29 mouse cellular contexts compared by ENCODE assay signal in genomic region chr16:44742753-44743152, GRCm38 (mm10). TPM values are rescaled to one million over a fixed set of nuclear protein-coding genes. Genes with fewer than 3 reads are reported as not detected.
DNase-seq lines count a peak whose midpoint lies in the region; ATAC-seq and TF ChIP-seq lines count a peak whose summit lies in the region.
"Had no signal": no experiment of that assay in that cellular context is flagged by ENCODE, and none has a peak within 500 bp of the region (broad histone marks: within the 10 kb centered on the region; RNA-seq: fewer than 3 reads in every experiment).

No protein-coding gene starts in this region.

- peaks cover 23% of the 10 kb centered on the region for H3K36me3 ChIP-seq in hindbrain, postnatal 0 days (ENCODE audit: insufficient read depth, low read length)
- H3K36me3 ChIP-seq in hindbrain, embryonic 12.5 days, result peaks cover 27% of the 10 kb centered on the region
- H3K36me3 ChIP-seq in liver, postnatal 0 days (replicated peaks; ENCODE audit: insufficient read depth, low read length), result peaks cover 32% of the 10 kb centered on the region
- H3K36me3 ChIP-seq in liver, embryonic 12.5 days, result peaks cover 43% of the 10 kb centered on the region

- 94% methylated on average over 1 of the region's 1 CpGs for WGBS in hindbrain, postnatal 0 days
- WGBS in hindbrain, embryonic 12.5 days, result 93% methylated on average over 1 of the region's 1 CpGs
- 88% methylated on average over 1 of the region's 1 CpGs for WGBS in liver, postnatal 0 days (ENCODE audit: insufficient replicate concordance)
- 76% methylated on average over 1 of the region's 1 CpGs for WGBS in liver, embryonic 12.5 days (ENCODE audit: insufficient replicate concordance)

- DNase-seq in hindbrain, postnatal 0 days (ENCODE audit: low spot score), result peak; percentile 23
- no peak for DNase-seq in liver, postnatal 0 days
- peak; percentile 62 for DNase-seq in 416B (ENCODE audit: low read depth)
- DNase-seq in induced T-regulatory cell, adult 2 months (ENCODE audit: low read depth), result peak; percentile 46
- DNase-seq in adrenal gland, postnatal 36 days, result no peak
- DNase-seq in right cerebral cortex, postnatal 10 days (ENCODE audit: low spot score in 2 of 2), result no peak
- DNase-seq: adrenal gland, postnatal 10 days; cerebellum, adult 11 months; cerebellum, adult 9-10 months; cerebellum, postnatal 36 days; gastrocnemius, postnatal 14 days; heart, adult 11 months; heart, postnatal 14 days; kidney, adult 11 months; kidney, postnatal 25 days; layer of hippocampus, postnatal 36 days; liver; right cerebral cortex, adult 18-20 months; thymus, postnatal 14 days had no signal

- no peak overlapping the region for H3K27ac ChIP-seq in hindbrain, postnatal 0 days
- no peak overlapping the region for H3K27ac ChIP-seq in hindbrain, embryonic 12.5 days
- H3K27ac ChIP-seq in liver, postnatal 0 days (ENCODE audit: low read depth), result no peak overlapping the region
- no peak overlapping the region for H3K27ac ChIP-seq in liver, embryonic 12.5 days
- H3K27ac ChIP-seq: forebrain, embryonic 13.5 days; hindbrain, embryonic 10.5 days; liver, embryonic 15.5 days; midbrain, embryonic 15.5 days had no signal

- H3K27me3 ChIP-seq in hindbrain, postnatal 0 days (ENCODE audit: insufficient read depth, low read length), result no peaks in the 10 kb centered on the region
- H3K27me3 ChIP-seq in hindbrain, embryonic 12.5 days, result no peaks in the 10 kb centered on the region
- no peaks in the 10 kb centered on the region for H3K27me3 ChIP-seq in liver, postnatal 0 days (ENCODE audit: insufficient read depth, low read length)
- no peaks in the 10 kb centered on the region for H3K27me3 ChIP-seq in liver, embryonic 12.5 days (replicated peaks)
- H3K27me3 ChIP-seq: forebrain, embryonic 13.5 days; liver, embryonic 15.5 days; midbrain, embryonic 15.5 days; Patski had no signal

- no peak for ATAC-seq in hindbrain, postnatal 0 days
- no peak for ATAC-seq in hindbrain, embryonic 12.5 days (ENCODE audit: low FRiP score)
- no peak for ATAC-seq in liver, postnatal 0 days
- ATAC-seq in liver, embryonic 12.5 days, result no peak
- ATAC-seq: forebrain, embryonic 13.5 days; hindbrain, embryonic 16.5 days; midbrain, embryonic 15.5 days; Patski had no signal

- no peak for TF ChIP-seq EP300 in liver, postnatal 0 days (IDR thresholded peaks at IDR 0.05; ENCODE audit: low read depth)

- TF ChIP-seq CTCF in hindbrain, postnatal 0 days (IDR thresholded peaks at IDR 0.05; ENCODE audit: low read depth), result peak; percentile 32; the same call in 1 of the 2 replicates
- TF ChIP-seq CTCF in liver, postnatal 0 days (IDR thresholded peaks at IDR 0.05; ENCODE audit: low read depth), result 0 out of 2 replicates have a peak, but pooled peaks have one; percentile 13

- H3K4me3 ChIP-seq in hindbrain, postnatal 0 days (ENCODE audit: low read length), result no peak overlapping the region
- no peak overlapping the region for H3K4me3 ChIP-seq in hindbrain, embryonic 12.5 days
- H3K4me3 ChIP-seq in liver, postnatal 0 days (ENCODE audit: low read depth, low read length), result no peak overlapping the region
- no peak overlapping the region for H3K4me3 ChIP-seq in liver, embryonic 12.5 days
- H3K4me3 ChIP-seq: forebrain, embryonic 13.5 days; hindbrain, embryonic 10.5 days; liver, embryonic 15.5 days; midbrain, embryonic 15.5 days had no signal

- H3K4me1 ChIP-seq in hindbrain, postnatal 0 days (ENCODE audit: insufficient read depth, low read length), result peaks cover 13% of the 10 kb centered on the region
- peaks cover 12% of the 10 kb centered on the region for H3K4me1 ChIP-seq in hindbrain, embryonic 12.5 days
- peaks cover 9% of the 10 kb centered on the region; the same call in 1 of the 2 replicates for H3K4me1 ChIP-seq in liver, postnatal 0 days (ENCODE audit: insufficient read depth)
- H3K4me1 ChIP-seq in liver, embryonic 12.5 days, result peaks cover 20% of the 10 kb centered on the region

- no peak overlapping the region for H3K4me2 ChIP-seq in hindbrain, postnatal 0 days (ENCODE audit: low read depth, low read length)
- H3K4me2 ChIP-seq in hindbrain, embryonic 12.5 days (replicated peaks), result no peak overlapping the region
- H3K4me2 ChIP-seq in liver, postnatal 0 days (ENCODE audit: low read depth, low read length), result no peak overlapping the region
- H3K4me2 ChIP-seq in liver, embryonic 12.5 days, result no peak overlapping the region
- H3K4me2 ChIP-seq: forebrain, embryonic 13.5 days; liver, embryonic 15.5 days; midbrain, embryonic 15.5 days had no signal

- H3K9ac ChIP-seq in hindbrain, postnatal 0 days (replicated peaks; ENCODE audit: low read length), result no peak overlapping the region
- no peak overlapping the region for H3K9ac ChIP-seq in hindbrain, embryonic 12.5 days
- H3K9ac ChIP-seq in liver, postnatal 0 days (replicated peaks), result no peak overlapping the region
- H3K9ac ChIP-seq in liver, embryonic 12.5 days, result no peak overlapping the region
- H3K9ac ChIP-seq: forebrain, embryonic 13.5 days; liver, embryonic 15.5 days; midbrain, embryonic 15.5 days had no signal

- no peaks in the 10 kb centered on the region for H3K9me3 ChIP-seq in hindbrain, postnatal 0 days (ENCODE audit: low read length)
- no peaks in the 10 kb centered on the region for H3K9me3 ChIP-seq in hindbrain, embryonic 12.5 days (replicated peaks)
- no peaks in the 10 kb centered on the region for H3K9me3 ChIP-seq in liver, postnatal 0 days (ENCODE audit: low read length)
- no peaks in the 10 kb centered on the region for H3K9me3 ChIP-seq in liver, embryonic 12.5 days (replicated peaks)
- H3K9me3 ChIP-seq: forebrain, embryonic 13.5 days; G1E; hindbrain, embryonic 10.5 days; liver, embryonic 15.5 days; midbrain, embryonic 15.5 days had no signal

RNA-seq across cellular contexts. Expression of gene Gtpbp8, which starts 3.4 kb away (rescaled TPM):
- 22.4 and 22.9 TPM in 2 replicates for total RNA-seq in hindbrain, postnatal 0 days (2014; rRNA removed)
- polyA plus RNA-seq in hindbrain, postnatal 0 days (2015; fragmentation: Nextera tagmentation; extraction: Ambion mirVana), result 32.2 and 33.5 TPM in 2 replicates
- polyA plus RNA-seq in hindbrain, embryonic 12.5 days (2016; fragmentation: Nextera tagmentation; extraction: Ambion mirVana), result 34.3 and 37.9 TPM in 2 replicates
- polyA plus RNA-seq in liver, postnatal 0 days (2015; fragmentation: Nextera tagmentation; extraction: Ambion mirVana), result 18.3 and 18.4 TPM in 2 replicates
- polyA plus RNA-seq in liver, embryonic 12.5 days (2016; fragmentation: Nextera tagmentation; extraction: Ambion mirVana), result 23.3 and 23.8 TPM in 2 replicates
- 10 to 100 TPM; 18.2 to 19.1 TPM for total RNA-seq in adrenal gland, postnatal 36 days (2021)

RNA-seq across cellular contexts. Expression of gene Nepro, which starts 18.7 kb away (rescaled TPM):
- total RNA-seq in hindbrain, postnatal 0 days (2014; rRNA removed), result 3.3 and 3.5 TPM in 2 replicates
- 3.2 TPM in 2 replicates for polyA plus RNA-seq in hindbrain, postnatal 0 days (2015; fragmentation: Nextera tagmentation; extraction: Ambion mirVana)
- polyA plus RNA-seq in hindbrain, embryonic 12.5 days (2016; fragmentation: Nextera tagmentation; extraction: Ambion mirVana), result 9.4 and 9.9 TPM in 2 replicates
- 1.9 and 2.4 TPM in 2 replicates for polyA plus RNA-seq in liver, postnatal 0 days (2015; fragmentation: Nextera tagmentation; extraction: Ambion mirVana)
- 6.5 and 7.3 TPM in 2 replicates for polyA plus RNA-seq in liver, embryonic 12.5 days (2016; fragmentation: Nextera tagmentation; extraction: Ambion mirVana)
- 10 to 100 TPM; 11.0 to 12.6 TPM for total RNA-seq in adrenal gland, postnatal 36 days (2021)

RNA-seq across cellular contexts. Expression of gene Cd200r1, which starts 22.8 kb away (rescaled TPM):
- 0.42 TPM in 1 of 2 replicates, not detected in the other for total RNA-seq in hindbrain, postnatal 0 days (2014; rRNA removed)
- polyA plus RNA-seq in hindbrain, postnatal 0 days (2015; fragmentation: Nextera tagmentation; extraction: Ambion mirVana), result 0.39 and 0.68 TPM in 2 replicates
- polyA plus RNA-seq in hindbrain, embryonic 12.5 days (2016; fragmentation: Nextera tagmentation; extraction: Ambion mirVana), result 0.52 and 0.96 TPM in 2 replicates
- polyA plus RNA-seq in liver, postnatal 0 days (2015; fragmentation: Nextera tagmentation; extraction: Ambion mirVana), result 4.2 and 4.7 TPM in 2 replicates
- polyA plus RNA-seq in liver, embryonic 12.5 days (2016; fragmentation: Nextera tagmentation; extraction: Ambion mirVana), result 3.5 and 3.9 TPM in 2 replicates
- total RNA-seq in adrenal gland, postnatal 36 days (2021), result under 1 TPM; 0.36 to 0.50 TPM
- polyA plus RNA-seq: C2C12 had no signal

Comparison
In these comparisons a context has a peak if more than half of its experiments do, and no peak if none do; other contexts are left out.
1. DNase-seq: peak in hindbrain, postnatal 0 days (single experiment), 416B (single experiment) and induced T-regulatory cell, adult 2 months (single experiment); none in liver, postnatal 0 days (single experiment), adrenal gland, postnatal 36 days (0 of 2) and right cerebral cortex, postnatal 10 days (0 of 2).